Mouse (Mus musculus) layer of hippocampus, postnatal 14 days (tissue): ENCODE data around the gene Ostm1. TPM values are rescaled to one million over a fixed set of nuclear protein-coding genes. Genes with fewer than 3 reads are reported as not detected.
A peak's percentile ranks its signal among the peaks of the same experiment; 100 is the strongest.

Experiments used
- DNase-seq, 2 experiments: peaks; one replicate each; pipeline ENCODE4 v3.0.0; 2021 to 2022; ENCODE audit warnings: low spot score in 2 of 2, mixed read lengths in 1 of 2
- total RNA-seq, 2 experiments: library from RNA; stranded (reverse); gene quantifications; 2 replicates each; pipeline ENCODE4 v1.2.3; 2021

Ostm1 gene
- total RNA-seq, 2 experiments from 2014 or later, result 51.9 to 52.0 TPM

- DNase-seq, result no peak
These were observed 1.7 kb upstream of the Ostm1 start for GRCm38 (mm10) chr10:42581694-42582565.

- DNase-seq, result no peak
These were observed 984 bp upstream of the Ostm1 start for GRCm38 (mm10) chr10:42582566-42583110.

DNA sequence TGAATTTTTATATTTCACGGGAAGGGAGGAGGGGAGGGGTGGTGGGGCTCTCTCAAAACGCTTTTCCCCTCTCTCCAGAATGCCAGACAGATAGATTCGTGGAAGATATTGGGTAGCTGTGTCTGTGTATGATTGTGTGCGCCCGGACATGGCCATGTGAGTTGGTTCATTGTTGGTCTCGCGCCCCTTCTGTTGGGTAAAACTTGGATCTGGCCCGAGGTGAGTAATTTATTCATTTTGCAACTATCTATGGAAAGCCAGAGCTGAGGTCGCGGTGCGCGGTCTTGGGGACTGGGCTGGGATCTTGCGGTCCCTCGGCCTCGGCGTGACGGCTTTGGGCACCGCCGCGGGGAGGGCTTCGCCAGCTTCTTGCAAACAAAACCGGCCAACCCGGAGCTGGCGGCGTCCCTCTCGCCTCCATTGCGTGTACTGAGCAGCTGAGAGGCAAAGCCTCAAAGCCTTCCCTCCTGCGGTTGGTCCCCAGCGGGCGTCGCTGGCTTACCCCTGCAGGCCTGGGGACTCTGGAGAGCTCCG lies 347 bp downstream of the Ostm1 start:
- peak in 1 of 2 experiments; percentile 37 for DNase-seq

- no peak for DNase-seq
These were observed 888 bp downstream of the Ostm1 start for GRCm38 (mm10) chr10:42584436-42584983.

GRCm38 (mm10) chr10:42585156-42585555 lies 1.5 kb downstream of the Ostm1 start:
- DNase-seq, result no peak

- DNase-seq, result peak in 1 of 2 experiments; percentile 47
These were observed 2.1 kb downstream of the Ostm1 start for GRCm38 (mm10) chr10:42585596-42586305.

- no peak for DNase-seq
These were observed 4.5 kb downstream of the Ostm1 start for GRCm38 (mm10) chr10:42587961-42588750.

DNA sequence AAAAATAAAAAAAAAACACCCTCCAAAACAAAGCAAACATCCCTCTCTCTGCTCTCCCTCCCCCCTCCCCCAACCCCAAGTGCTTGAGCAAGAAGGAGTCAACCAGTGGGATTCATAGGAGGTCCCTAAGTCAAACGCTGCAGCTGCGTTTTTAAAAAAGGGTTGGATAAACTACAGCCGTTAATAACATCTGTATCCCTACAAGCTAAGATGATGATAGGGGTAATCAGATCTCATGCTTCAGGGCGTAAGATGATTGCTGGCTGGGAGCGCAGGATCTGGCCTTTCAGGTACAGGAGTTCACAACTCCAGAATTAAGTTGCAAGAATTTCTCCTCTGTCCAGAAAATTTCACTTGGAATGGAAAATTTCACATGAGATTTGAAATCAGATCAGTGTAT lies 5.9 kb downstream of the Ostm1 start:
- no peak for DNase-seq

GRCm38 (mm10) chr10:42590261-42591184 lies 6.9 kb downstream of the Ostm1 start:
- DNase-seq, result no peak

DNA sequence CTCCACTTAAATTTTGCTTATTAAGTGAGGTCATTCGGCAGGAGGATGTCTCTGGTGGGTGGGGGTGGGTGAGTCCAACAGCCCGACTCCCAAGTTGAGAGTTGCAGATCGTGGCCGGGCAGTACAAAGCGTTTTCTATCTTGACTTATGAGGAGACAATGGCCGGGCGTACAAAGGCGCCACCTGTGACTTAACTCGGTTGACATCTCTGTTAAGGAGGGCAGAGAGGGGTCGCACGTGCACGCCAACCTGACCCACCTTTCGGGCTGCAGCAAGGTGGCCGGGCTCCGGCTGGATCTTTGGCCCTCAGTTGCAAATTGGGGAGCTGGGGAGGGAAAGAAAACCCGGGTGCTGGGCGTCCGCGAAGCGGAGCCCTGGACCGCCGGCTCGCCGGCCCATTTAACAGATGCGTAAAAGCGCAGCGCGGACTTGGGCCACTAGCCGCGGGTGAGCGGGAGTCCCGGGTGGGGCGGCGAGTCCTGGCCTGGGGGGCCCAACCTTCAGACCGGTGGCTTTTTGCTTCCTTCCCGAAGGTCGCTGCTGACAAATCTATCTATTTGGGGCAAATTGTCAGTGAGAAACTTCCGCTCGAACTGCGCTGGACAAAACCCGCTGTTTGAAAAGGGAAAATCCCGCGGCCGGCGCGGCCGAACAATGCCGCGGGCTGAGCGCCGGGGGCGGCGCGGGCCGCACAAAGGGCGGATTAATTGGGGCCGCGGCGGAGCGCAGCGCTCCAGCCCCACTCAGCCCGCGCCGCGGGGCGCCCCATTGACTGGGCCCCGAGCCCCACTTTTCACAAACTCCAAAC lies 7.8 kb downstream of the Ostm1 start:
- DNase-seq, result no peak

GRCm38 (mm10) chr10:42591993-42592686 lies 8.5 kb downstream of the Ostm1 start:
- no peak for DNase-seq

DNA sequence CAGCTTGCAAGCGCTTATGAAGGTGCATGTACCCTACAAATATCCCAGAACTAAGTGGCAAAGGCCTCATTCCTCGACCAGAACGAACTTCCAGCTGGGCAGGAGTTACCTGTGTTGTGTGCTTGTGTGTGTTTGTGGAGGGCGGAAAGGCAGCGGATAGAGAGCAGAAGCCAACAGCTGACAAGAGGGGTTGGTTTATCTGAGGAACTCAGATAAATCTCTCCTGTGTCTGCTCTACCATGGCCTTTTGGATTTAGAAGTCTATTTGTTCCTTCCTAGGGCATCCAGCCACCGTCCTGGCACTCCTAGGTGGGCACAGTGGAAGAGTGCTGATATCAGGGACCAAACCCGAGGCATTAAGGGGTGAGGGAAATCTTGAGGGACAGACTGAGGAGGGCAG lies 9.6 kb downstream of the Ostm1 start:
- no peak for DNase-seq

GRCm38 (mm10) chr10:42598615-42599014 lies 15.0 kb downstream of the Ostm1 start:
- DNase-seq, result no peak

- DNase-seq, result no peak
These were observed 17.9 kb downstream of the Ostm1 start for GRCm38 (mm10) chr10:42601556-42601955.

- no peak for DNase-seq
These were observed 21.3 kb downstream of the Ostm1 start for GRCm38 (mm10) chr10:42604874-42605273.

GRCm38 (mm10) chr10:42606757-42607156 lies 23.1 kb downstream of the Ostm1 start:
- DNase-seq, result no peak

DNA sequence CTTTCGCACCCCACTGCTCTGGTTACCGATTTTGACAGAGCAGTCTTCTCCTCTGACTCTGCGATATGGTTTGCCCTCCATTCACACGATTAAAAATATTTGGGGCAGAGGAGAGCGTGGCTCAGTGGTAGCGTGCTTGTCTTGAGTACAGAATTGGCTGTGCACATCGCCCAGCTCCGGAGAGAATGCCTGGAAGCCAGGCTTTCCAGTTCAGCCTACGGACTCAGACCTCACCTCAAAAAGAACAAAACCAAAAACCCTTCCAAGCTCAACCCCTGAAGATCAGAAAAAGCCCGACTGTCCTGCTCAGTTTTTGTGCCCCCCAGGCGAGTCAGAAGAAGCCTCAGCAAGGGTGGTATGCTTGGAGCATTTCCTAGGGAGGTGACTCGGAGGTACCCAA lies 29.5 kb downstream of the Ostm1 start:
- no peak for DNase-seq
